Mouse (Mus musculus) small intestine, adult 2 months (tissue): Measurements from ENCODE around the gene Mdm1. TPM values are rescaled to one million over a fixed set of nuclear protein-coding genes. Genes with fewer than 3 reads are reported as not detected.

ENCODE experiments used
- H3K27ac ChIP-seq: fragments of 200-500 bp; 2 replicates; pipeline ENCODE4 v1.5.1; 2012; ENCODE audit warnings: low read depth, low read length, control low read depth, inconsistent platforms; ENCODE audit not compliant: insufficient read depth
- H3K27me3 ChIP-seq: fragments of 200-500 bp; 2 replicates; pipeline ENCODE4 v1.6.1; 2012; ENCODE audit warnings: mild to moderate bottlenecking, moderate library complexity, low read length, inconsistent platforms; ENCODE audit not compliant: control insufficient read depth, insufficient read depth
- H3K36me3 ChIP-seq: fragments of 200-500 bp; 2 replicates; pipeline ENCODE4 v1.6.1; 2012; ENCODE audit warnings: mild to moderate bottlenecking, low read length, control low read depth, inconsistent platforms; ENCODE audit not compliant: control insufficient read depth, insufficient read depth
- H3K4me1 ChIP-seq: fragments of 200-500 bp; 2 replicates; pipeline ENCODE4 v1.6.1; 2012; ENCODE audit warnings: low read length, inconsistent platforms, mixed read lengths; ENCODE audit not compliant: control insufficient read depth, insufficient read depth, insufficient read length
- H3K4me3 ChIP-seq: fragments of 200-500 bp; 2 replicates; pipeline ENCODE4 v1.5.1; 2012; ENCODE audit warnings: low read depth, mild to moderate bottlenecking, control low read depth, inconsistent platforms, low read length, moderate library complexity
- CTCF ChIP-seq: fragments of 200-500 bp; IDR thresholded peaks from 2 replicates; pipeline ENCODE4 v1.5.1; 2012; ENCODE audit warnings: low read depth, mild to moderate bottlenecking, control low read depth, inconsistent platforms, low read length, moderate library complexity, mixed read lengths; ENCODE audit not compliant: insufficient replicate concordance, insufficient read length; ENCODE audit errors: extremely low read depth
- POLR2A ChIP-seq: fragments of 200-500 bp; IDR thresholded peaks from 2 replicates; pipeline ENCODE4 v1.6.1; 2012; ENCODE audit warnings: low read depth, mild to moderate bottlenecking, control low read depth, inconsistent platforms, low read length, moderate library complexity
- WGBS: fragments of 180-500 bp; shearing (Covaris S2); methylation state at CpG from one replicate; pipeline ENCODE4 v1.1.7; 2018; 5-methylcytosine and 5-hydroxymethylcytosine counted together
- polyA plus RNA-seq: library from polyadenylated mRNA; depleted of rRNA; stranded (reverse); fragments of >200 nt; gene quantifications from 2 replicates; pipeline ENCODE4 v1.2.3, GENCODE M21; 2012

Gene Mdm1
- polyA plus RNA-seq, 1 experiment = 1.4 TPM

DNA sequence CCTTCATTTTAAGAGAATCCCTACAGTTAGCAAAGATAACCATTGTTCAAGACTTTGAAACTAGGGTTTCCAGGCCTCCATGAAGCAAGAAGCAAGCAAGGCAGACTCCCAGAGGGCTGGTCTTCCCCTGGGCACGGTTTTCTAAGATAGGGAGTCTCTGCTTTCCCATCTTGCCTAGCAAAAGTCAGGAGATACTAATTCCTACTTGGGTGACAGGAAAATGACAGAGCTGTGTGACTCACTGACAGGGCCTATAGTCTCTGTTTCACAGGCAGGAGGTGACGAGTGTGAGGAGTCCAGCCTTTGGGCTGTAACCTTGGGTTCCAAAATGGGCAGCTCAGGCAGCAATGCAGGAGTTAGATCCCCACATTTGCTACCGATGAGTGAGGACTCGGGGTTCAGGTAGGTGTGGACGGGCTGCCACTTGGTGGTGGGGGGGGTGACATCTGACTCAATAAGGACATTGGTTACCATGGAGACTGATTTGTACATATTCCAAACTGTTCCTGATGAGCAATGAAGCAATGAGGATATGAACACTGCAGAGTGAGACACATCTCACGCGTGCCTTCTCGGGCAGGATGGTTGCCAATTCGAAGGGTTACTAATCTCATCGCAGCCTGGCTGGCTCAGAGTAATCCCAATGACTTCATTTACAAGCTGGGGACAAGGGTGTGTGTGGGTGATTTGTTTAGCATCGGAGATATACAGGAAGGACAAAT is 19.0 kb upstream of the Mdm1 start:
- Histone ChIP-seq H3K4me1 (no peaks in the 10 kb centered on the region), H3K4me3 (no peak overlapping the region), H3K36me3 (no peaks in the 10 kb centered on the region), H3K27ac (no peak overlapping the region), H3K27me3 (no peaks in the 10 kb centered on the region)
- TF ChIP-seq POLR2A (no peak), CTCF (no peak)
- WGBS = 84% methylated on average over 11 of the region's 11 CpGs

DNA sequence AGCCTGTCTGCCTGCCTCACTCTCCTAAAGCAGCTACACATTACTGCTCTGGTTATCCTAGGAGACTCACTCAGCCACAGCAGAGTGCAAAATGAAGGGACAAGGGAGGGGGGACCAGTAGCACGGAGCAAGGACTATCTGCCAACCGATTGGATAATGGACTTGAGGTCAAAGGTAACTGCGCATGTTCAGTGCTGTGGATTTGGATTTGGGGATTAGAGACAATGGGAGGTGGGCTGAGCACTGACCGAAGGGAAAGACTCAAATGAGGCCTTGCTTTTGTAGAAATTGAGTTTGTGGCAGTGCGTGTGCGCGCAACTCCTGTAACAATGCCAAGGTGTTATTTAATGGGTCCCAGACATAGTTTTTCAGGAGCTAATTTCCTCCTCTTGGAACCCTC is 16.4 kb upstream of the Mdm1 start:
- no peak for TF ChIP-seq POLR2A
- TF ChIP-seq CTCF = no peak
- Histone ChIP-seq H3K4me1 (no peaks in the 10 kb centered on the region), H3K27ac (no peak overlapping the region), H3K36me3 (no peaks in the 10 kb centered on the region), H3K4me3 (no peak overlapping the region), H3K27me3 (no peaks in the 10 kb centered on the region)
- WGBS = 94% methylated on average over 7 of the region's 7 CpGs

DNA sequence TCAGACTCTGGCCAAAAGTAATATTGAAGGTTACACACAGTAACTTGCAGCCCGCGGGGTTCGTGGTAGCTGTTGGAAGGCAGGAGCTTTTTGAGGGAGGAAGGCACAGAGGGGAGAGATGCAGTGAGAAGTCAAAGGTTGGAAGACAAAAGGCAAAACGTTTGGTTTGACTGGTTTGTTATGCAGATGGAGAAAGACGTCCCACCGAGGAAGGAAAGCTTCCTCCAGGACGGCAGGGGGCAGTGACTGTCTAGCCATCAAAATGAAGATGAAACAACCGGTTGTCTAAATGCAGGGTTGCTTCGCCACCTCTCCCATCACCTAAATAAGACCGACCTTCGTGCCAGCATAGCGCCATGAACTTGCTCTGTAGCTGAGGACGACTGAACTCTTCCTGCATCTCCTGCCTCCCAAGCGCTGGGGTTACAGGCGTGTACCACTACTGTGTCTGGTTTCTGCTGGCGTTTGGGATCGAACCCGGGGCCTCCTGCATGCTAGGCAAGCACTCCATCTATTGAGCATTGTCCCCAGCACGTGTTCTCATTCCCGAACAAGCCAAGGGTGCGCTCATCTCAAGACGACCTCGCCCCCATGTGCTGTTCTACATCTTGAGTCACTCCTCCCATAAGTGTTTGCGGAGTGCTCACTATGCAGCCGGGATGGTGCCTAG is 15.7 kb upstream of the Mdm1 start:
- no peak for TF ChIP-seq CTCF
- no peak for TF ChIP-seq POLR2A
- Histone ChIP-seq H3K27me3 (no peaks in the 10 kb centered on the region), H3K4me3 (no peak overlapping the region), H3K4me1 (no peaks in the 10 kb centered on the region), H3K27ac (no peak overlapping the region), H3K36me3 (no peaks in the 10 kb centered on the region)
- 82% methylated on average over 25 of the region's 25 CpGs for WGBS

DNA sequence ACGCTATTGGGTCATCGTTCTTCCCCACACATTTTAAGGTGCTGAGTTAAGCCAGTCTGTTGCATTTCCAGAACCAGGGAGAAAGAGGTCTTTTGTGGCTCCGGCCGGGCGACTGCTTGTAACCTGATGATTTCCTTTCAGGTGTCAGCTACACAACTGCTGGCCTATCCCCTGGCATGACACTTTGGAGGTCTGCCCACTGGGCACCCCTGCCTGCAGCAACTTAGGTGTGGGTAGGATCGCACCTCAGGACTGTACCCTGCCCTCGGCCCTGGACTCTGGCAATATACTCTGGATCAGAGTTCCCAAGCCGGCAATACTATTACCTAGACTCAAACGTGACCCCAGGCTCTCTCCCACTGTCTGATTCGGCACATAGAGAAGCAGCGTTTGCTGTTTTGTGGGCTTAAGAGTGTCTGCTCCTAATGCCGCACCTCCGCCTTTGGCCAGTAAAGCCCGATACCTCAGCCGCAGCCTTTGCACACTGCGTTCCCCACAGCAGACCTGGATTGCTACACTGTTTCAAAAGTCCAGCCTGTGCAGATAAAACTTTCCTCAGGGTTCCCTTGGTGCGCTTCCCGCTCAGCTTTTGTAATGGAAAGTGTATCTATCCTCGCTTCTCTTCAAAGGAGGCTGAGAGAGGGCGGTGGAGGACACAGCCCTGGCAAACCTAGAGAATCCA is 12.5 kb upstream of the Mdm1 start:
- TF ChIP-seq POLR2A (no peak), CTCF (no peak)
- H3K36me3 ChIP-seq = no peaks in the 10 kb centered on the region
- H3K4me1 ChIP-seq = no peaks in the 10 kb centered on the region
- H3K27ac ChIP-seq = no peak overlapping the region
- H3K27me3 ChIP-seq = no peaks in the 10 kb centered on the region
- WGBS = 59% methylated on average over 20 of the region's 20 CpGs
- H3K4me3 ChIP-seq = no peak overlapping the region

DNA sequence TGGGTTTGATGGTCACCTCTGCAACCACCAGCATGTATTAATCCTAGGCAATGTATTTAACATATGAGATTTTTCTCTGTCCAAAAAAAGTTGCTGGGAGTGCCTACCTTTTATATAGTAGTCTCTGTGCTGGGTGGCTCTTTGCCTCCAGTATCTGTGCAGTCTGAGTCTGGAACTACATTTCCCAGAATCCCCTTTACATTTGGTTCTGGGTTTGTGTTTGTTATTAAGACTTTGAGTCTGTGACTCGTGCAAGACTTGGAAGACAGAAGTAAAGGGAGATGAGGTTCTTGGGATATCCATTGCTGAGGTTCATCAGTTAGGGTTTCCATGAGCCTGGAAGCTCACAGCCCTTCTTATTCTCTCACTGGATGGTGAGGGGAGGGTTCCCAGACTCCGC is 11.6 kb upstream of the Mdm1 start:
- Histone ChIP-seq H3K27ac (no peak overlapping the region), H3K4me3 (no peak overlapping the region)
- WGBS = 46% methylated on average over 2 of the region's 2 CpGs

DNA sequence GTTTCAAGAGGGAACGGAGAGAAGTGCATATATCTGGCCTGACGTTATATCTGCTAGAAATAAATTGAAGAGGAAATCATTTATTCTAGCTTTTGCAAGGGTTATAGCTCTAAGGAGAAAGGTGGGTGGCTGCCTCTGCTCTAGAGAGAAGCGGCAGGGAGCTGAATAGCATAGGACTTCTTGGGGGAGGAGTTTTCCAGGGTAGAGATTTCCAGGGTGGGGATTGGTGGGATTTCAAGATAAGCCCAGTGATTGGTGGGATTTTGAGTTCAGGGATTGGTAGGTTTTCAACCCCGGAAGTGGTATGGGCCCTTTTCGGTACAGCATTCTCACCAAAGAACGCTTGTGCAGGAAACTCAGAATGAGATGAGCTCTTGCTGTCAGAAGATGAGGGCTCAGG is 8.6 kb upstream of the Mdm1 start:
- TF ChIP-seq POLR2A (no peak), CTCF (no peak)
- WGBS = 76% methylated on average over 6 of the region's 6 CpGs
- Histone ChIP-seq H3K27me3 (no peaks in the 10 kb centered on the region), H3K4me1 (no peaks in the 10 kb centered on the region), H3K36me3 (no peaks in the 10 kb centered on the region), H3K4me3 (no peak overlapping the region), H3K27ac (no peak overlapping the region)

More for the DNA sequence above, 11.6 kb upstream of the Mdm1 start:
- TF ChIP-seq CTCF = no peak
- no peak for TF ChIP-seq POLR2A
- Histone ChIP-seq H3K27me3 (no peaks in the 10 kb centered on the region), H3K36me3 (no peaks in the 10 kb centered on the region), H3K4me1 (no peaks in the 10 kb centered on the region)

DNA sequence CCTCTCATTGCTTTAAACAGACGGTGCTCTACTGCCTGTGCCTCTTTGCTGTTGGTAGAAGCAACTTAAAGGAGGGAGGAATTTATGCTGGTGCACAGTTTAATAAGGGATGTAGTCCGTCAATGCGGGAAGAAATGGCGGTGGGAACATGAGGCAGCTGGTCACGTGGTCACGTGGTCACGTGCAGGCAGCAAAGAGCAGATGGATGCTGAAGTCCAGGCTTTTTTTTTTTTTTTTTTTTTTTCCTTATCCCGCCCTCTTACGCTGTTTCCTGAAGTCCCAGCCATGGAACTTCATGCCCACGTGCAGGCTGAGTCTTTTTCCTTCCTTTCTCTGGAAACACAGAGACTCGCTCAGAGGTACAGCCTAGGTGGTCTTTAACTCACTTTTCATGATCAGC is 3.1 kb upstream of the Mdm1 start:
- Histone ChIP-seq H3K4me1 (no peaks in the 10 kb centered on the region), H3K4me3 (no peak overlapping the region), H3K27me3 (no peaks in the 10 kb centered on the region), H3K36me3 (no peaks in the 10 kb centered on the region), H3K27ac (no peak overlapping the region)
- TF ChIP-seq CTCF (no peak), POLR2A (no peak)
- WGBS = 80% methylated on average over 11 of the region's 11 CpGs
